Mouse (Mus musculus) cerebellum, adult 9-10 months (tissue): ENCODE data around the gene Smyd3.

ENCODE experiments used
- DNase-seq: peaks from one replicate; pipeline ENCODE4 v3.0.0; 2022

Gene Smyd3

GRCm38 (mm10) chr1:178924492-178925183, 593.2 kb downstream of the Smyd3 start:
- no peak for DNase-seq

DNA sequence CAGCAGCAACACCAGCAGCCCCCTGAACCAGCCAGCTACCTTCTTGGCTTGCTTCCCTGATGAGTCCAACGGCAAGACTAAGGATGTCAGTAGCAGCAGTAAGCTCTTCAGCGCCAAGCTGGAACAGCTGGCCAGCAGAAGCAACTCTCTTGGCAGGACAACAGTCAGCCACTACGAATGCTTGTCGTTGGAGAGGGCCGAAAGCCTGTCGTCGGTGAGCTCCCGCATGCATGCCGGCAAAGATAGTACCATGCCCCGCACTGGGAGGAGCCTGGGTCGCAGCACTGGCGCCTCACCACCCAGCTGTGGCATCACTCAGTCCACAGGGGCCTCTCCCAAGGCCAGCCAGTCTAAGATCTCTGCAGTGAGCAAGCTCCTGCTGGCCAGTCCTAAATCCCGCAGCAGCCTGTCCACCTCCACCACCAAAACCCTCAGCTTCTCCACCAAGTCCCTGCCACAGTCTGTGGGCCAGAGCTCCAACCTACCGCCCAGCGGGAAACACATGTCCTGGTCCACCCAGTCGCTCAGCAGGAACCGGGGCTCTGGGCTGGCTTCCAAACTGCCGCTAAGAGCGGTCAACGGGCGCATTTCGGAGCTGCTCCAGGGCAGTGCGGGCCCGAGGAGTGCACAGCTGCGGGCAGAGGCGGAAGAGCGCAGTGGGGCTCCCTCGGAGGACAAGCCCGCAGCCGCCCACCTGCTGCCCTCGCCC, 600.5 kb downstream of the Smyd3 start:
- DNase-seq: no peak

- DNase-seq: no peak
These were observed 602.8 kb downstream of the Smyd3 start for GRCm38 (mm10) chr1:178915056-178915455.

- DNase-seq: no peak
These were observed 604.7 kb downstream of the Smyd3 start for GRCm38 (mm10) chr1:178912936-178913716.

DNA sequence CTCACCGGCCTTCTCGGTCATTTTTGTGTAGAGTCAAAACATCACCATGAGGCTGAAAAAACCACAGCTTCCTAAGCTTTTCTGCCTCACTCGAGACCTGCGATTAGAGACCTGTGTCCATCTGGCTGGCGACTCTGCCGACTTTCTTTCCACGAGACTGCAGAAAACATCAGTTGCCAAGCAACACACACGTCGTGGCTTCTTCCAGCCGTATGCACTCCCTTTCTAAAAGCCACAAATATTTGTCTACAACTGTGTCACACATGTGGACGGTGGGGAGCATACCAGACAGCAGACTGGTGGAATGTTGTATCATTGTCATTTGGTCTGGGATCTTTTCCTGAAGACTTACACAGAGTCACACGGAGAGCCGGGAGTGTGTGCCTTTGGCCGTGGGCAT, 606.9 kb downstream of the Smyd3 start:
- no peak for DNase-seq
